Mouse (Mus musculus): ENCODE data around the gene Per1. TPM values are rescaled to one million over a fixed set of nuclear protein-coding genes. Genes with fewer than 3 reads are reported as not detected.

Gene Per1
- polyA plus RNA-seq, 1 experiment = 1.4 TPM

GRCm38 (mm10) chr11:69058265-69058664 lies 36.8 kb upstream of the Per1 start:
- TF ChIP-seq GATA1 (IDR thresholded peaks at IDR 0.05; ENCODE audit: low read length) = no peak
- no peak for TF ChIP-seq TAL1 (IDR thresholded peaks at IDR 0.05; ENCODE audit: low read length)
- no peaks in the 10 kb centered on the region for H3K27me3 ChIP-seq (ENCODE audit: control insufficient read depth)

GRCm38 (mm10) chr11:69058729-69059356 lies 36.2 kb upstream of the Per1 start:
- peak overlapping the region; percentile 77 for H3K4me3 ChIP-seq (replicated peaks)
- peaks cover 57% of the 10 kb centered on the region for H3K4me1 ChIP-seq (ENCODE audit: control insufficient read depth)
- H3K27me3 ChIP-seq (ENCODE audit: control insufficient read depth) = no peaks in the 10 kb centered on the region
- TF ChIP-seq TAL1 (IDR thresholded peaks at IDR 0.05; ENCODE audit: low read length) = no peak
- no peak for TF ChIP-seq GATA1 (IDR thresholded peaks at IDR 0.05; ENCODE audit: low read length)
- H3K9me3 ChIP-seq (ENCODE audit: control insufficient read depth, low read length) = no peaks in the 10 kb centered on the region
- peaks cover 13% of the 10 kb centered on the region for H3K36me3 ChIP-seq (ENCODE audit: control insufficient read depth)

More at GRCm38 (mm10) chr11:69058265-69058664, 36.8 kb upstream of the Per1 start:
- Histone ChIP-seq H3K4me1 (ENCODE audit: control insufficient read depth) (peaks cover 57% of the 10 kb centered on the region), H3K4me3 (replicated peaks) (peak overlapping the region; percentile 77), H3K36me3 (ENCODE audit: control insufficient read depth) (peaks cover 19% of the 10 kb centered on the region), H3K9me3 (ENCODE audit: control insufficient read depth, low read length) (no peaks in the 10 kb centered on the region)

- Histone ChIP-seq H3K4me3 (replicated peaks) (peak within 1 kb of the TSS; percentile 77), H3K27me3 (ENCODE audit: control insufficient read depth) (no peaks in the 10 kb centered on the region), H3K9me3 (ENCODE audit: control insufficient read depth, low read length) (no peaks in the 10 kb centered on the region), H3K36me3 (ENCODE audit: control insufficient read depth) (peaks cover 7% of the 10 kb centered on the region), H3K4me1 (ENCODE audit: control insufficient read depth) (peaks cover 60% of the 10 kb centered on the region)
- TF ChIP-seq GATA1 (IDR thresholded peaks at IDR 0.05; ENCODE audit: low read length) (no peak), TAL1 (IDR thresholded peaks at IDR 0.05; ENCODE audit: low read length) (no peak)
Measured at GRCm38 (mm10) chr11:69059357-69059974, 35.6 kb upstream of the Per1 start, which contains the start of gene Borcs6. Gene Borcs6, plus strand, starts transcription at chr11:69059717.

- Histone ChIP-seq H3K4me1 (ENCODE audit: control insufficient read depth) (peaks cover 64% of the 10 kb centered on the region), H3K9me3 (ENCODE audit: control insufficient read depth, low read length) (no peaks in the 10 kb centered on the region)
Measured at GRCm38 (mm10) chr11:69059975-69060411, 35.0 kb upstream of the Per1 start.

GRCm38 (mm10) chr11:69060448-69061254 lies 34.4 kb upstream of the Per1 start:
- Histone ChIP-seq H3K4me3 (replicated peaks) (peak overlapping the region; percentile 77), H3K36me3 (ENCODE audit: control insufficient read depth) (no peaks in the 10 kb centered on the region), H3K27me3 (ENCODE audit: control insufficient read depth) (no peaks in the 10 kb centered on the region), H3K9me3 (ENCODE audit: control insufficient read depth, low read length) (no peaks in the 10 kb centered on the region), H3K4me1 (ENCODE audit: control insufficient read depth) (peaks cover 63% of the 10 kb centered on the region)
- TF ChIP-seq TAL1 (IDR thresholded peaks at IDR 0.05; ENCODE audit: low read length) = no peak
- TF ChIP-seq GATA1 (IDR thresholded peaks at IDR 0.05; ENCODE audit: low read length) = no peak

More at GRCm38 (mm10) chr11:69059975-69060411, 35.0 kb upstream of the Per1 start:
- Histone ChIP-seq H3K4me3 (replicated peaks) (peak overlapping the region; percentile 77), H3K27me3 (ENCODE audit: control insufficient read depth) (no peaks in the 10 kb centered on the region), H3K36me3 (ENCODE audit: control insufficient read depth) (peaks cover 6% of the 10 kb centered on the region)
- no peak for TF ChIP-seq GATA1 (IDR thresholded peaks at IDR 0.05; ENCODE audit: low read length)
- TF ChIP-seq TAL1 (IDR thresholded peaks at IDR 0.05; ENCODE audit: low read length) = no peak

- Histone ChIP-seq H3K9me3 (ENCODE audit: control insufficient read depth, low read length) (no peaks in the 10 kb centered on the region), H3K4me3 (replicated peaks) (peak overlapping the region; percentile 77), H3K4me1 (ENCODE audit: control insufficient read depth) (peaks cover 71% of the 10 kb centered on the region), H3K27me3 (ENCODE audit: control insufficient read depth) (no peaks in the 10 kb centered on the region), H3K36me3 (ENCODE audit: control insufficient read depth) (no peaks in the 10 kb centered on the region)
- TF ChIP-seq TAL1 (IDR thresholded peaks at IDR 0.05; ENCODE audit: low read length) = no peak
- no peak for TF ChIP-seq GATA1 (IDR thresholded peaks at IDR 0.05; ENCODE audit: low read length)
Measured at GRCm38 (mm10) chr11:69061255-69061912, 33.6 kb upstream of the Per1 start.

- H3K4me1 ChIP-seq (ENCODE audit: control insufficient read depth) = peaks cover 80% of the 10 kb centered on the region
- no peaks in the 10 kb centered on the region for H3K9me3 ChIP-seq (ENCODE audit: control insufficient read depth, low read length)
- no peaks in the 10 kb centered on the region for H3K27me3 ChIP-seq (ENCODE audit: control insufficient read depth)
- no peaks in the 10 kb centered on the region for H3K36me3 ChIP-seq (ENCODE audit: control insufficient read depth)
- TF ChIP-seq GATA1 (IDR thresholded peaks at IDR 0.05; ENCODE audit: low read length) (no peak), TAL1 (IDR thresholded peaks at IDR 0.05; ENCODE audit: low read length) (no peak)
- H3K4me3 ChIP-seq (replicated peaks) = peak overlapping the region; percentile 80
Measured at GRCm38 (mm10) chr11:69062194-69062760, 32.7 kb upstream of the Per1 start.

- peaks cover 82% of the 10 kb centered on the region for H3K4me1 ChIP-seq (ENCODE audit: control insufficient read depth)
- H3K36me3 ChIP-seq (ENCODE audit: control insufficient read depth) = no peaks in the 10 kb centered on the region
- no peaks in the 10 kb centered on the region for H3K9me3 ChIP-seq (ENCODE audit: control insufficient read depth, low read length)
- peak overlapping the region; percentile 80 for H3K4me3 ChIP-seq (replicated peaks)
- H3K27me3 ChIP-seq (ENCODE audit: control insufficient read depth) = no peaks in the 10 kb centered on the region
- no peak for TF ChIP-seq GATA1 (IDR thresholded peaks at IDR 0.05; ENCODE audit: low read length)
Measured at GRCm38 (mm10) chr11:69062761-69063224, 32.2 kb upstream of the Per1 start.

All from erythroblast, embryonic 14.5 days (primary cell).